Mouse (Mus musculus): ENCODE results near the gene Dapl1. TPM values are rescaled to one million over a fixed set of nuclear protein-coding genes. Genes with fewer than 3 reads are reported as not detected.
A peak's percentile ranks its signal among the peaks of the same experiment; 100 is the strongest.

Dapl1 gene
- total RNA-seq (2017): 10.8 and 15.7 TPM in 2 replicates

DNA sequence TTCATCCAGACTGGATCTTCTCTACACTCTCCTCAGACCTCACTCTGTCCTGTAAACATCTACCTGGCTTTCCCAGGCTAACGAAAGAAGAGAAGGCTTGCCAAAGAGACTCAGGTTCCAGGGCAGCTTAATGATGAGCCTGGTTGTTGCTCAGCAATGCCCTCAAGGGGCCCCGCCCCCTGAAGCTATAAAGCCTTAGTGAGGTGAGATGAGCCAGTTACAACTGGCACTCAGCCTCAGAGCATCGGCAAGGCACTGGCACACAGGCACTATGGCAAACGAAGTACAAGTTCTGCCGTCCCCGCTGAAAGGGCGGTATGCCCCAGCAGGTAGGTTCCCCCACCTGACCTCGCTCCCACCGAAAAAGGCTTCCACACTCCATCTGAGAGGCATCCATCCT lies at the start of gene Dapl1:
Gene Dapl1, plus strand, starts transcription at position 216 of the 400 bp plus-strand sequence.
- ATAC-seq (ENCODE audit: extremely low read depth, insufficient number of reproducible peaks, low FRiP score, poor library complexity, severe bottlenecking): no peak

DNA sequence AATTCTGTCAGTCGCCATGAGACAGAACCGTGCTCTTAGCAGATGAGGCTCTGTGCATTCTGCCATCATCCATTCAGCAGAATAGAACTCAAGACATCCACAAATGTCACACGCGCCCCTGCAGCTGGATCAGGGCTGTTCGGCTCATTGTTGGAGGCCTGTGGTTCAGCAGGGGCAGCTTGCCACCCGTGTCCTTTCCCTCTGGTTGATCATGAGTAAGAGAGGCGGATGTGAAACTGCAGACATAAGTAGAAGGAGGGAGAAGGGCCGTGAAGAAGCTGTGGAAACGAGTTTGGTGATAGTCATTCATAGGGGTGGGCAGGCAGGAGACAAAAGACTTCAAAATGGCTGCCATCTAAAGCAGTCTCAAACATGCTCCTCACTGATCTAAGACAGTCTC lies 49.6 kb upstream of the Dapl1 start:
- no peak for ATAC-seq (ENCODE audit: extremely low read depth, insufficient number of reproducible peaks, low FRiP score, poor library complexity, severe bottlenecking)

DNA sequence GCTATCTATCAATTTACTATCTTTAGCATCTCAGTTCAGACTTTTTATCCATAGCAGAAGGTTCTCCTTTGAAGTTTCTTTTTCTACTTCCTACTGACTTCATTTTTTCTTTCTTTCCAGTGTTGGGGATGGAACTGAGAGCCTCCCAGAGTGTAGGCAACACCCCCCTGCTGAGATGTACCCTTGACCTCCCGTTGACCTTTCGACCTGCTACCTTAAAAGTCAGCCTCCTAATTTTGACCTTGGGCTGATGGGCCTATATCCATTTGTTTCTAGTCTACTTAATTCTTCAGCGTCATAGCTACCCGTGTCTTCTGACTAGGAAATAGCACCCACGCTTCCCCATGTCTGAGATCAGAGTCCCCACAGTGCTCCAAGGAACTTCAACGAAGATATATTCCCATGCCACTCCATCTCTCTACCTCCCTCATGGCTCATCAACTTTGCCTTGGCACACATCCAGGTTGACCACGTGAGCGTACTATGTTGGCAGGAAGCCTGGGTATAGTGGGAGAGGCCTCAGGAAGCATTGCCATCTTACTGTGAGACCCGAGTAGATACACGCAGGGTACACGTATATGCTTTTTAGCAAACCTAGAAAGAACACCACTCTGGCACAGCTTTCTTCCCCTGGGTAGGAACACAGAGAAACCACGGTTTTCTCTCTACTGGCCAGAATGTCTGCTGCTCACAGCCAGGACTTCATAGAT lies 46.6 kb upstream of the Dapl1 start:
- no peak for ATAC-seq (ENCODE audit: extremely low read depth, insufficient number of reproducible peaks, low FRiP score, poor library complexity, severe bottlenecking)

DNA sequence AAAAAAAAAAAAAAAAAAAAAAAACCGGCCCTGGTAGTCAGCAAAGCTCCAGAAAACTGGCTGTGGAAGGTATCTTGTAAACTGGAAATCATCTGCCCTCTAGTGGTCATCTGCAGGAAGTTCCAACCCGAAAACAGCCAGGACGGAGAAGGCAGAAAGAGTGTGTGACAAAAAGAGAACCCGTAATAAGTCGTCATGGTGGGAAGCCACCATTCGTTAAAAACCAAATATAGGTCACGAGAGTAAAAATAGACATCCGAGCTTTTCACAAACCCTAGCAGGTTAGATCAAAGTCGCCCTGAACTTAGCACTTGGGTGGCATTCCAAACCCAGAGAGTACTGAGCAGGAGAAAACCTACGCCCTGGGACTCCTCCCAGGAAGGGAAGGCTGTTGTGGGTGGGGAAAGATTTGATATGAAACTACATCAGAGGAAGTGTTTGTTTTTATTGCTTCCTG lies 45.9 kb upstream of the Dapl1 start:
- peak; percentile 41; the same call in 1 of the 2 replicates for ATAC-seq (ENCODE audit: extremely low read depth, insufficient number of reproducible peaks, low FRiP score, poor library complexity, severe bottlenecking)

DNA sequence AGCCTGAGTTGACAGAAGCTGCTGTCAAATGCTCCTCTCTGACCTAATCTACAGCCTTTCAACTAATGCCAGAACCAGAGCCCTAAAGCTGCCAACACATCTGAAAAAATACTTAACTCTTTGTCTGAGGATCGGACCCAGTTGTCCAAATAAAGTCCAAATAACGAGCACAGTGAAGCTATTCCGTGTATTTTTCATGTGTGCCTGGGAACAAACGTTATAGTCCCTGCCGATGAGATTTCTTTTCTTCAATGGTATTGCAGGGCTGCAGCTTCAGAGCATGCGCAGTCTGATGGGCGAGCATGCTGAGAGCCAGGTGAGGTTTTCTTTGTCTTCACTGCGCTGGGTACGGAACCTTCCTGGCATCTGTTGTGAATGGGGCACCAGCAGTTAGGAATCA lies 44.6 kb upstream of the Dapl1 start:
- ATAC-seq (ENCODE audit: extremely low read depth, insufficient number of reproducible peaks, low FRiP score, poor library complexity, severe bottlenecking): no peak

DNA sequence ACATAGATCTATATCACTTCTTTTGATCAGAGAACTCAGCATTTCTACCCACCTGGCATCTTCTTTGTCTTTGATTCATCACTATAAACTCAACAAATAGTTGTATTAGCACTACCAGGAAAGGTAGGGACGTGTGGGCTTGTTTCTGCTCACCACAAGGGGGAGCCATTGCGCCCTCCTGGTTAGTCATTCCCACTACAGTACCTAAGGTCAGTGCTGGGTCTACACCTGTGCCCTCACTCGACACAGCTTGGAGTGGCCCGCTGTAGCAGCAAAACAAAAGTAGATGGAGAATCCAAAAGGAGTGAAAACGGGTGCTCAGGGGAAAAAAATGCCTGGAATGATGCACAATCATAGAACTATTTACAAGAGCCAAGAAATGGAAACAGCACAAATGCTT lies 44.0 kb upstream of the Dapl1 start:
- ATAC-seq (ENCODE audit: extremely low read depth, insufficient number of reproducible peaks, low FRiP score, poor library complexity, severe bottlenecking): no peak

DNA sequence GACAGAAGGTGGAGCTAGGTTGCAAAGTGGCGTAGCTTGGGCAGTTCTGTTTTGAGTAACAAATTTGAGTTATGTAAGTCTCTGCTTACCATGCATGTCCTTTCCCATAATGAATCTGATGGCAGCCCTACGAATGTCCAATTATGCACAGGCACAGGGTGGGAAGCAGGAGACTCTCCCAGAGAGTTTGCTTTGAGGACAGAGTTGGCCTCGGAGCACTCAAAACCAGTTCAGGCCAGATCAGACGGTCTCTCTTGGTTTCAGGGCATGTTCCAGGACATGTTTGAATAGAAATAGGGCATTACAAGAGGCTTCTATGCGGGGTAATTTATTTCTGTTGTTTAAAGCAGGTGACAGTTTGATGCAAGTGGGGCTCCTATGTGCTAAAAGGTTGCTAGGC lies 42.8 kb upstream of the Dapl1 start:
- no peak for ATAC-seq (ENCODE audit: extremely low read depth, insufficient number of reproducible peaks, low FRiP score, poor library complexity, severe bottlenecking)

DNA sequence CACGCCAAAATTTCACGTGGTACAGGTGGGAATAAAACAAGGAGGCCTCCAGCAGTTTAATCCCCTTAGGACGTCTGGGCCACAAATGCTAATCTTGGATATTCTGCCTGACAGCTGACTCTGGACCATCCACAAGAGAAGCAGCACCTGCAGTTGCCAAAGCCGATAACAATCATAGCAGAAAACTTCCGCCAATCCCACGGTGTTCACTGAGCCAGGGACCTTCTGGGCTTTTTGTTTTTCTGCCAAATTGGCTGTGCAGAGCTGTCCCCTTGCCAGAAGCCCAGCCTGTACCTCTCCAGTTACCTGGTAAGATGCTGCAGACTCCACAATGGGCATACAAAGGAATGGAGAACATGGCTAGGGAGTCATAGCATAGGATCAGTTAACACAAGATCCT lies 37.8 kb upstream of the Dapl1 start:
- no peak for ATAC-seq (ENCODE audit: extremely low read depth, insufficient number of reproducible peaks, low FRiP score, poor library complexity, severe bottlenecking)

DNA sequence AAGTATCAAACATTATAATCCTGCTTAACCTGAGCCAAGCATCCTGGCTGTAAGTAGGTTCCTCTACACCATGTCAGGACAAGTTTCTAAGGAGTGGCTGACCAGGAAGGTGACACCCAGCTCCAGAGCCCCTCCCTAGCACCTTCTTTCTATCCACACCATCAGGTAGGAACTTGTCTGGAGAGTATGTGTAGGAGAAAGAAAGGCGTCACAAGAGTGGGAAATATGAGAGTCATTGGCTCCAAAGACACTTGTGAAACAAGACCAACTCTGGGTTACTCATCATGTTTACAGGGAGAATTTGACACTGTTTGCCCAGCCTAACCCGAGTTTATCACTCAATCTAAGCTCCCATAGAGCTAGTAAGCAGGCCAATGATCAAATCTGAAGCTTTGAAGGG lies 36.7 kb upstream of the Dapl1 start:
- ATAC-seq (ENCODE audit: extremely low read depth, insufficient number of reproducible peaks, low FRiP score, poor library complexity, severe bottlenecking): no peak

DNA sequence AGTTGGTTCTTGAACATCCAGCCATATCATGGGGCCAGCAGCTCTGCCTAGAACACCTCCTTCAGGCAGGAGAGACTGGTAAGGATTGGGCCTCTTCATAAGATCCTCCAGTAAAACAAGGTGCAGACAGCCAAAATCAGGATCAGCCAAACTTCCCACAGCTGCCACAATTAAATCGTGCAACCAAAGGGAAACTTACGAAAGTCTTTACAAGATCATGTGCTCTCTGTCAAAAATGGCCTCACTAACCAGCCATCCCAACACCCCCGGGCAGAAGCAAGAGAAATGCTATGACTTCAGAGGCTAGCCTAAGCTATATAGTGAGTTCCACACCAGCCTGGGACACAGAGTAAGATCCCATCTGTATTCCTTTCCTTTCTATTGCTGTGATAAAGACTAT lies 35.9 kb upstream of the Dapl1 start:
- ATAC-seq (ENCODE audit: extremely low read depth, insufficient number of reproducible peaks, low FRiP score, poor library complexity, severe bottlenecking): no peak

DNA sequence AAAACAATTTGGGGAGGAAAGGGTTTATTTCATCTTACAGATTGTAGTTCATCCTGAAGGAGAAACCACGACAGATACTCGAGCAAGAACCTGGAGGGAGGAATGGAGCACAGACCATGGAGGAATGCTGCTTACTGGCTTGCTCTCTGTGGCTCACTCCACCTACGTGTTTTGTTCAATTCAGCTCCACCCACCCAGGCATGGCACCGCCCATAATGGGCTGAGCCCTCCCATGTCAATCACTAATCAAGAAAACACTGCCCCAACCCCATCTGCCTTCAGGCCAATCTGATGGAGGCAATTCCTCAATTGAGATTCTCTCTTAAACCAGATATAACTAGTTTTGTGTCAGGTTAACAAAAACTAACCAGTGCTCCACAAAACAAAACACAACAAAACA lies 35.5 kb upstream of the Dapl1 start:
- no peak for ATAC-seq (ENCODE audit: extremely low read depth, insufficient number of reproducible peaks, low FRiP score, poor library complexity, severe bottlenecking)

DNA sequence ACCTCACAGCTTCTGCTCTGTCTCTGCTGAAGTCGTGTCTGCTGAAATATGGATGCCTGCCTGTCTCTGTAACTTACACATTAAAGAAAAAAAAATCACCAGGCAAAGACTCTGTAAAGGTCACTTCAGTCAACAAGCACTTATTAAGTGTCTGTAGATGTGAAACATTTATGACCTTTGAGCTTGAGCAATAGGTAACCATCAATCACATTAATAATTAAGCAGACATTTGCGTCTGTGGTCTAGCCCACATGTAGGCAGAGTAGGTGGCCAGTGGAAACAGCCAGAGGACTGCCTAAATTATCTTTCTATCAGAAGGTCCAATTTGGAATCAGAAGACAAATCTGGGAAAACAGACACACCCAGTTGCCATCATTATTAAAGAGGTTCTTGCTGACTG lies 32.8 kb upstream of the Dapl1 start:
- no peak for ATAC-seq (ENCODE audit: extremely low read depth, insufficient number of reproducible peaks, low FRiP score, poor library complexity, severe bottlenecking)

DNA sequence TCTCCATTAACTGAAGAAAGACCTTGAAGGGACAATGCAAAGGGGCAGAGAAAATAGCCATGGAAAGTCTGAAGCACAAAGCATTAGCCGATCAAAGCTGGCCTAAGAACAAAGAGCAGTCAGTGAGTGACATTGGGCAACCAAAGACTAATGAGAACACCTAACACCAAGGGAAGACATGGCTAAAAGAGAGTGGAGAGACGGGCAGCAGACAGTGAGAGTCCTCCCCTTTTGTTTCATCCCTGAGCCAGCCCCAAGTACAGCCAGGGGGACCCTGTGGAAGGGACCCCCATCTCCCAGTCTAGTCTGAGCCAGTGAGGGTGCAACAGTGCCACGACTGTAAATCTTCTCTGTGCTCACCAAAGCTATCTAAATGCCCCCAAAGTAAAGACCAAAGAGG lies 32.4 kb upstream of the Dapl1 start:
- no peak for ATAC-seq (ENCODE audit: extremely low read depth, insufficient number of reproducible peaks, low FRiP score, poor library complexity, severe bottlenecking)

DNA sequence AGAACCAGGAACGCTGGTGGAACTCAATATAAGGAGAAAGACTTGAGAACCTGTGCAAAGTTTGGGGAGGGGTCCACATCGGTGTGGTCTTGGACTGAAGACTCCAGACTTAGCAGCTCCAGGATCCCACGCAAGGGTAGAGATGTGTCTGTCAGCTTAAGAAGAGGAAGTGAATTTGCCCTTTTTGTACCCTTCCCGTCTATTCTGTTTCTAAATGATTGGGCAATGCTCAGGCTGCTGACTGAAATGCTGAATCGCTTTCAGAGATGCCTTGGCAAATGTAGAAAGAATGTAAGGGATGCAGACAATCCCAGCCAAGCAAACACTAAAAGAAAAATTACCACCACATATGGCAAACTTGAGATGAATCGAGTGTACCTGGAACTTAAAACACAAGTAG lies 22.4 kb upstream of the Dapl1 start:
- no peak for ATAC-seq (ENCODE audit: extremely low read depth, insufficient number of reproducible peaks, low FRiP score, poor library complexity, severe bottlenecking)

DNA sequence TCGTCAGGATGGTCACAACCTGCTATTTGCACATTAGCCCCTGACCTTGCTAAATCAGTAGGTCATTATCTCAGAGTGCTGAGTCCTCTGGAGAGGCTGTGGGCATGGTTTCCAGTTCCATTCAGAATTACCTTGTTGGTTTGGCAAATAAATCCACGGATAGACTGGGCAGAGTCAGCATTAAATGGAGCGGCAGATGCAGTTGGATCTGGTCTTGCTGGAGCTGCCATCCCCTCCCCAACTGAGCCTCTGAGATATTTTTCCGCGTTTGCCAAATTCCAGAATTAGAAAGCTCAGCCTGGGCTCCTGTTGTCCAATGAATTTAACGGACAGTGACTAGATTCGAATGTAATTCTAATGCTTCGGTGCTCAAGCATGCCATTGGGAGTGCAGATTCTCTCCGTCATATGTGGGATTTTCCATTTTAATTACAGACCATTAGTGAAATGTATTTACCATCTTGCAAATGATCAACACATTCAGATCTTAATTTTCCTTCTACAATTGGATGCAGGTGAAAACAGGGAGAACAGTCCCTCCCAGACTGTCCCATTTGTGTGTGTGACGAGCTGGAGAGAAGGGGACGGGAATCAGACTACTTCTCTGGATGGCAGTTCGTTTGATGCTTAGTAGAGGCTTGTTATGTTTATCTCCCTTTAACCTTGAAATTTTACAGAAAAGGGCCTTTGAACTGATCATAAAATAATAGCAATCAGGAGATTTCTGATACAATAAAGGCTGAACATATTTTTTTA lies 20.8 kb upstream of the Dapl1 start:
- ATAC-seq (ENCODE audit: extremely low read depth, insufficient number of reproducible peaks, low FRiP score, poor library complexity, severe bottlenecking): no peak

DNA sequence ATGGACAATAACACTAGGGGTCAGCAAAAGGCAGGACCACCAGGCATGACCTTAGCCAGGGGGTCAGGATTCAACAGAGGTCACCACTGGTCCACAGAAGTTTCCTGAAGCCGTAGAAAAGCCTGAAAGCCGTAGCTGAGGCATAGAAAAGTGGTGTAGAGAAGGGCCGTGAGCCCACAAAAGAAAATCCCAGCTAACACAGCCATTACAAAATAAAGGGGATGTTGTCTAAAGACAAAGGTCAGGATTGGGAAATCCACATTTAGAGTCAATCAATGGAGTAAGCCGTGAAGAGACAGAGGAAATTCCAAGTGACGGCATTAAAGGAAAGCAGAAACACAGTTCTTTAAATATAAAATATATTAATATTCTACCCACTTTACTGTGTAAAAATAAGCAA lies 18.8 kb upstream of the Dapl1 start:
- no peak for ATAC-seq (ENCODE audit: extremely low read depth, insufficient number of reproducible peaks, low FRiP score, poor library complexity, severe bottlenecking)

DNA sequence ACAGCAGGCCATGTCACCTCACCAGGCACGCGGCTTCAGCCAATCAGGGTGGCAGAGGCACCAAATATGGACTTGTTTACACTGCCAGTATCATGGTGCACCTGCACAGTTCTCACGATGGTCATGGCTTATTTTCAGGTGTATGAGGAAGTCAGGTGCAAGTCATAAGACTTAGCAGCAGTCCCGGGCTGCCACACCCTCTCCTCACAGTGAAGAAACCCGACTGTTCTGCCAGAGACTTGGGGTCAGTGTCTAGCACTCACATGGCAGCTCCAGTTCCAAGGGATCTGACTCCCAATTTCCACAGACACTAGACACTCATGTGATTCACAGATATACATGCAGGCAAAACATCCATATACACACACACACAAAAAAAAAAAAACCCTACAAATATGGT lies 18.1 kb upstream of the Dapl1 start:
- ATAC-seq (ENCODE audit: extremely low read depth, insufficient number of reproducible peaks, low FRiP score, poor library complexity, severe bottlenecking): no peak

DNA sequence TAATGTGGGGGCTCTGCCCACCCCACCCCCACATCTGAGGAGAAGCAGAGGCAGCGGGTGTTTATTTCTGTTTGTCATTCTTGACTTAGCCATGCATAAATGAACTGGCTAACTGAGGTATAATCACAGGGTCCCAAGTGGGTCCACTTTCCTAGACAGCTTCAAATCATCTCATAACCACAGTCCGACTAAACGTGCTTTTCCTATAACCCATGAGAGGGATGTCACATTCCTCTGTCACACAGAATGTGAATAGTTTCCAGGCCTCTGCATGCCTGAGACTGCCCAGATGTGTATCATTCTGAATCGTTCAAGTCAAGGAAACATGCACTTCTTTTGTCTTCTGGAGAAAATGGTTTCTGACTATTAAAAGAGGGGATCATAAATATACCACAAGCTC lies 17.4 kb upstream of the Dapl1 start:
- ATAC-seq (ENCODE audit: extremely low read depth, insufficient number of reproducible peaks, low FRiP score, poor library complexity, severe bottlenecking): no peak

DNA sequence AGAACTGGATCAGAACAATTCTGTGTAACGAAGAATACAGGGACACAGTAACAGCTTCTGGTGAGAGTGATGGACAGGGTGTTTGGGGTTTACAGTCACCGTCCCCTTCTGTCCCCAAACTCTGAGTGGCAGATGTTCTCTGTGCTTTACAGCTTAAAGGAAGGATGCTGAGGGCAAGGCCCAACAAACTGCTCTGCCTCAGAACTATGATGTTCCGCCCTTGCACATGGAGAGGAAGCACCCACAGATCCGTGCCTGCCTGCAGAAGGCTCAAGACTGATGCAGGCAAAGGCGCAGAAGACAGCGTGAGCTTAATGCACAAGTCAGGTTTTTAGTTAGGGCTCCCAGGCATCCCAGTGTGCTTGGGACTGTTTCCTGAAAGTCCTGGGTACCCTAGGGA lies 16.5 kb upstream of the Dapl1 start:
- 0 out of 2 replicates have a peak, but pooled peaks have one; percentile 6 for ATAC-seq (ENCODE audit: extremely low read depth, insufficient number of reproducible peaks, low FRiP score, poor library complexity, severe bottlenecking)

DNA sequence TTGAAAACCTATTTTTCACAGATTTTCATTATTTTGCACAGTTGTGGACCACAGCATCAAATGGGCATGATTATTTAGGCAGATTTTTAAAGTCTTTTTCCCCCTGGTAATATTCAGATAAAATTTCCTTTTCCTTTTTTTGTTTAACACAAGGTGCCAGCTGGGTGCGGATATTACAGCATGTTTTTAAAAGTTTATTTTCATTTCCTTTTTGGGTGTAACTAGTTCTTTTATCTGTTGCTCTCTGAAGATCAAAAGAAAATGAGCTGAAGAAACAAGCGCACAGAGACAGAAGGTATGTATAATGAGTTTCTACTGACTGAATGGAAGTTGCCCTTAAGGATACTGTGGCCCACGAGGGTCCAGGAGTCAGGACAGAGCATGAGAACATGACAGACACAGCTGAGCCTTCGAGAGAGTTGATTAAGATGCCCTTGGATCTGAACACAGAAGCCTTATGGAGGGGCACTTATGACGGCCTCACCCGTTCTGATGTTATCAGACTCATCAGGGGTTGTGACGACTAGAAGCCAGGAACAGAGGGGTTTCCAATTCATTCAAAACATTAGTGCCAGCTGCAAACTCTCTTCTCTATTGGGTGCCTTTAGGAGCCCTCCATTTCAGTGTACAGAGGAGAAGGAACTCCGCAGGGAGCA lies 14.7 kb upstream of the Dapl1 start:
- no peak for ATAC-seq (ENCODE audit: extremely low read depth, insufficient number of reproducible peaks, low FRiP score, poor library complexity, severe bottlenecking)

Data from neutrophil, adult 5-6 weeks (primary cell).